Mouse (Mus musculus): ENCODE measurements at regions not wholly inside any gene's neighbourhood (a gene's known extent, or its start where the extent isn't known, plus 50 kb on each side); places are given as distances from the start of the nearest gene placed in this dataset.

DNA sequence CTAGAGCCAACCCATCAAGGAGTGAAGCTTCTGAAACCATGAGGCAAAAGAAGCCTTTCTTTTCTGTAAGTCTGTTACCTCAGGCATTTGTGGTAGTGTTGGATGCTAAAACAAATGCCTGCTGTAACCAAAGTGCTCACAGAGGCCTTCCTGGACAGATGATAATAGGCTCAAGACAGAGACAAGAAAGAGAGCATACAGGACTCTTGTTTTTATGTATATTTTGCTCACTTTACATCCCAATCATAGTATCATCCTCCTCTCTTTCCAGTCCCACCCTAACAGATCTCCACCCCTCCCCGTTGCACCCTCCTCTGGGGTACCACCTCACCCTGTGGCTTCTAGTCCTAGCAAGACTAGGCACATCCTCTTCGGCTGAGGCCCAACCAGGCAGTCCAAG, 262.7 kb downstream of the Lurap1l start:
- Histone ChIP-seq H3K4me2 (replicated peaks; ENCODE audit: low read depth) (no peak overlapping the region), H3K9me3 (ENCODE audit: control insufficient read depth) (no peaks in the 10 kb centered on the region), H3K27me3 (replicated peaks; ENCODE audit: control insufficient read depth, insufficient read depth, low read length) (no peaks in the 10 kb centered on the region), H3K27ac (ENCODE audit: low read depth, low read length) (no peak overlapping the region), H3K9ac (ENCODE audit: low read depth, low read length) (no peak overlapping the region), H3K4me1 (replicated peaks; ENCODE audit: control insufficient read depth, insufficient read depth, low read length) (0 out of 2 replicates have a peak, but pooled peaks cover under 1% of the 10 kb centered on the region), H3K36me3 (ENCODE audit: control insufficient read depth, insufficient read depth) (no peaks in the 10 kb centered on the region), H3K4me3 (ENCODE audit: low read depth, low read length) (no peak overlapping the region)
- TF ChIP-seq CTCF (IDR thresholded peaks at IDR 0.05; ENCODE audit: low read depth) = no peak
- 73% methylated on average over 2 of the region's 2 CpGs for WGBS
- no peak for ATAC-seq

DNA sequence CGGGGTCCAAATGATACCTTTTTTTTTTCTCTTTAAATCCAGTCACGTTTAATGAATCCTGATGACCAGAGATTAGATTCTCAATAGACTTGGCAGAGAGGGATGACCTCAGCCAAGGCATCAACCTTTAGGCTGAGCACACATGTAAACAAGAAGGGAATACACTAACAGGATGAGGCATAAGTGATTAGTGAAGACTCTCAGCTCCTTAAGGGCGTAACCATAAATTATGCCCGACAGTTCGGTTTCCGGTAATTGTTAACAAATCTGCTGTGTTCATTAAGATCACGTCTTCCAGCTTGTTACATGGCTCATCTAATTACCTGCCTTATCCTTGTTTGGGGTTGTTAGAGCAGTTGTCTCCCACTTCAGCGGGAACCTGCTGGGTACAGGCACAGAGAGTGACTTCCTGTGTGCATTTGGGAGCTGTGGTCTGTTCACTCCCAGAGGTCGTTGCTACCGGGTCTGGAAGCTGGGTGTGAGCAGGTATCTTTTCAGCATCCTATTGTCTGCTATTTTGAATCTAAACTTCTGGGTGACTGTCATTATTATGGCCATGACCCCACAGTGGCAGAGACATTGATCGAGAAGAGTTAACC, 265.1 kb downstream of the Mpdz start:
- no peak overlapping the region for H3K27ac ChIP-seq (ENCODE audit: low read depth, low read length)

DNA sequence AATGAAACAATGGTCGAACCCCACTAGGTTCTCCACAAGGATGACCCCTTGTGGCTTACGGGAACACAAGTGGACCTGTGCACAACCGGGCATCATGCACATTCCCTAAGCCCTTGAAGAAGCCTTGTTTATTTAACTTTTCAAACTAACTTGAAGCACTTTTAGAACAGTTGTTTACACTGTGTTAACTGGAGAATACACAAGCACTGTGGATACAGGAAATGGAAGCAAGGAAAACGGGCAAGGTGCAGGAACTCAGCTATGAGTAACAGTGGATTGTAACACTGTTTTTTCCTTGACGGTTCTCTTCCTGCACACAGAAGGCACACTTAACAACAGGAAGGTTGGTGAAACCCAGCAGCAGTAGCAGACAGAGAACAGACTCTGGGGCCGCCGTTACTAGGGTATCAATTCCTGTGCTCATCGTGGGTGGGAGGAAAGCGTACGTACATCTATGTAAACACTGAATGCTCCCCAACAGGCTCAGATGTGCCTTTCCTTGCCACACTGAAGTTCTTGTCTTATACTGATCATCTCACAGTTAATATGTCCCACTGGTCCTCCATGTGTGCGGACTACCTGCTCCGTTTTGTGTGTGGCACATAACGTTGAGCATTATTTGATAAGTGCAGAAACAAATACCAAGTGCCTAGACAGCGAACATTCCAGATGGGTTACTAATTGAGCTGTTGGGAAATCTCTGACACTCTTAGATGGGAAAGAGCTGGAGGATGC, 264.4 kb downstream of the Mpdz start:
- H3K27me3 ChIP-seq (replicated peaks; ENCODE audit: control insufficient read depth, insufficient read depth, low read length) = no peaks in the 10 kb centered on the region
- H3K9me3 ChIP-seq (ENCODE audit: control insufficient read depth) = no peaks in the 10 kb centered on the region
- H3K27ac ChIP-seq (ENCODE audit: low read depth, low read length) = no peak overlapping the region
- 0 out of 2 replicates have a peak, but pooled peaks cover 3% of the 10 kb centered on the region for H3K4me1 ChIP-seq (replicated peaks; ENCODE audit: control insufficient read depth, insufficient read depth, low read length)
- no peak for ATAC-seq
- WGBS = 54% methylated on average over 14 of the region's 14 CpGs
- peak; percentile 42 for TF ChIP-seq CTCF (IDR thresholded peaks at IDR 0.05; ENCODE audit: low read depth)
- no peak overlapping the region for H3K4me3 ChIP-seq (ENCODE audit: low read depth, low read length)
- 0 out of 2 replicates have a peak overlapping the region, but pooled peaks have one; percentile 17 for H3K4me2 ChIP-seq (replicated peaks; ENCODE audit: low read depth)
- no peaks in the 10 kb centered on the region for H3K36me3 ChIP-seq (ENCODE audit: control insufficient read depth, insufficient read depth)
- H3K9ac ChIP-seq (ENCODE audit: low read depth, low read length) = no peak overlapping the region

More for the DNA sequence above, 265.1 kb downstream of the Mpdz start:
- no peak for TF ChIP-seq CTCF (IDR thresholded peaks at IDR 0.05; ENCODE audit: low read depth)
- Histone ChIP-seq H3K4me1 (replicated peaks; ENCODE audit: control insufficient read depth, insufficient read depth, low read length) (0 out of 2 replicates have a peak, but pooled peaks cover 3% of the 10 kb centered on the region), H3K9ac (ENCODE audit: low read depth, low read length) (no peak overlapping the region), H3K27me3 (replicated peaks; ENCODE audit: control insufficient read depth, insufficient read depth, low read length) (no peaks in the 10 kb centered on the region), H3K9me3 (ENCODE audit: control insufficient read depth) (no peaks in the 10 kb centered on the region), H3K36me3 (ENCODE audit: control insufficient read depth, insufficient read depth) (no peaks in the 10 kb centered on the region), H3K4me3 (ENCODE audit: low read depth, low read length) (no peak overlapping the region), H3K4me2 (replicated peaks; ENCODE audit: low read depth) (no peak overlapping the region)
- WGBS = 47% methylated on average over 11 of the region's 11 CpGs
- ATAC-seq = no peak

DNA sequence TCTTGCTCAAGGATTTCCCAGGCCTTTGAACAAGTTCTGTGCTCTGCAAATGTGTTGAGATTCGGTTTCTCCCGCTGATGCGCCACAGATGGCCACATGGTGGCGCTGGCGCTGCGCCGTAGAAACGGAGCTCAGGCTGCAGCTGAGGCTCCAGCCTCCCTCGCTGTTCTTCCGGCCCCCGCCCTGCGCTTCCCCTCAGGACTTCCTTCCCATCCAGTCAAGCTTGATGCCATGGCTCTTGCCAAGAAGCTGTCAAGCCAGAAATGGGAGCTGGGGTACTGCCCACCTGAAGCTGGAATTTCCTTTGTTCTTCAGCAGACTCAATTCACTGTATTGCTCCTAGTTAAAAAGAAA, 263.9 kb downstream of the Mpdz start:
- H3K4me1 ChIP-seq (replicated peaks; ENCODE audit: control insufficient read depth, insufficient read depth, low read length) = 0 out of 2 replicates have a peak, but pooled peaks cover 3% of the 10 kb centered on the region
- no peaks in the 10 kb centered on the region for H3K27me3 ChIP-seq (replicated peaks; ENCODE audit: control insufficient read depth, insufficient read depth, low read length)
- no peak overlapping the region for H3K4me2 ChIP-seq (replicated peaks; ENCODE audit: low read depth)
- TF ChIP-seq CTCF (IDR thresholded peaks at IDR 0.05; ENCODE audit: low read depth) = peak; percentile 99
- H3K9ac ChIP-seq (ENCODE audit: low read depth, low read length) = no peak overlapping the region
- H3K9me3 ChIP-seq (ENCODE audit: control insufficient read depth) = no peaks in the 10 kb centered on the region
- no peak overlapping the region for H3K27ac ChIP-seq (ENCODE audit: low read depth, low read length)
- H3K36me3 ChIP-seq (ENCODE audit: control insufficient read depth, insufficient read depth) = no peaks in the 10 kb centered on the region
- ATAC-seq = peak; percentile 56
- H3K4me3 ChIP-seq (ENCODE audit: low read depth, low read length) = no peak overlapping the region
- under 1% methylated on average over 12 of the region's 12 CpGs for WGBS

DNA sequence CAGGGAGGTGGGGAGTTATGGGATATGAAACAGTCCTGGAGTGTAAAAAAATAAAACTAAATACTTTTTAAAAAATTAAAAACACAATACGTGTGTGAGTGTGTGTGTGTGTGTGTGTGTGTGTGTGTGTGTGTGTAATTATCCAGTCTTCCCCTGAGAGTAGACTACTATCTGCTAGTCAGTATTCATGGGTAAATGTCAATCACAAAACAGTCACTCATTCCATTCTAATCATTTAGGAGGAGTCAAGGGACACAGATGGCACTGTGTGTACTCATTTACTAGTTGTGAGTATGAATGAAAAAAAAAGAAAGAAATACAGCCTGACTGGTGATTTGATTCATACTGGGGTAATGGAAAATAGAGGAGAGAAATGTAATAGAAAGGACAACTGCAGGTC, 226.5 kb downstream of the Mpdz start:
- ATAC-seq = no peak
- Histone ChIP-seq H3K4me3 (ENCODE audit: low read depth, low read length) (no peak overlapping the region), H3K9ac (ENCODE audit: low read depth, low read length) (no peak overlapping the region), H3K27me3 (replicated peaks; ENCODE audit: control insufficient read depth, insufficient read depth, low read length) (no peaks in the 10 kb centered on the region), H3K4me1 (replicated peaks; ENCODE audit: control insufficient read depth, insufficient read depth, low read length) (no peaks in the 10 kb centered on the region), H3K36me3 (ENCODE audit: control insufficient read depth, insufficient read depth) (no peaks in the 10 kb centered on the region), H3K4me2 (replicated peaks; ENCODE audit: low read depth) (no peak overlapping the region), H3K9me3 (ENCODE audit: control insufficient read depth) (no peaks in the 10 kb centered on the region), H3K27ac (ENCODE audit: low read depth, low read length) (no peak overlapping the region)
- WGBS = 92% methylated on average over 1 of the region's 1 CpGs
- no peak for TF ChIP-seq CTCF (IDR thresholded peaks at IDR 0.05; ENCODE audit: low read depth)

DNA sequence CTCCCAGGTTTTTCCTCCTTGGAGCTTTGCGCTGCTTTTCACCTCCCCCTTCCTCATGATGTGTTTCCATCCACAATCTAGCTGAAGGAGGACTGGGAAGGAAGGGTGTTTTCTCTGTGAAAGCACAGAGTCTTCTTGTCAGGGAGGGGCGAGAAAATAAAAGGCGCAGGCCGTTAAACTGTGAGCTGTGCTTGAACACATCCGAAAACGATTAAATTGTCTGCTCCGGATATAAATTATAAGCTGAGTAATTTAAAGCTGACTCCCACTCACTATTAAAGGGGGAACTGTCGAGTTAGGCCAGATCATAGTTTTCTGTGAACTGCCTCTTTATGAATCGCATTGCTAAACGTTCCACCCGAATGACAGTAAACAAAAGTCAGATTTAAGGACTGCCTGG, 224.6 kb downstream of the Mpdz start:
- TF ChIP-seq CTCF (IDR thresholded peaks at IDR 0.05; ENCODE audit: low read depth) = no peak
- no peaks in the 10 kb centered on the region for H3K36me3 ChIP-seq (ENCODE audit: control insufficient read depth, insufficient read depth)
- ATAC-seq = no peak
- H3K9ac ChIP-seq (ENCODE audit: low read depth, low read length) = no peak overlapping the region
- H3K4me1 ChIP-seq (replicated peaks; ENCODE audit: control insufficient read depth, insufficient read depth, low read length) = no peaks in the 10 kb centered on the region
- H3K9me3 ChIP-seq (ENCODE audit: control insufficient read depth) = no peaks in the 10 kb centered on the region
- no peak overlapping the region for H3K4me3 ChIP-seq (ENCODE audit: low read depth, low read length)
- 54% methylated on average over 11 of the region's 11 CpGs for WGBS
- H3K27me3 ChIP-seq (replicated peaks; ENCODE audit: control insufficient read depth, insufficient read depth, low read length) = no peaks in the 10 kb centered on the region
- no peak overlapping the region for H3K27ac ChIP-seq (ENCODE audit: low read depth, low read length)
- no peak overlapping the region for H3K4me2 ChIP-seq (replicated peaks; ENCODE audit: low read depth)

All from intestine, postnatal 0 days (tissue).